Mouse (Mus musculus) lung, postnatal 0 days (tissue): ENCODE results near the gene Amer2. TPM values are rescaled to one million over a fixed set of nuclear protein-coding genes. Genes with fewer than 3 reads are reported as not detected.
A peak's percentile ranks its signal among the peaks of the same experiment; 100 is the strongest.

ENCODE experiments used
- ATAC-seq: fragments of 200-750 bp; cut with Nextera tagmentation; 2 replicates; pipeline ENCODE4 v1.8.0; 2017; ENCODE audit warnings: moderate library complexity
- DNase-seq: peaks from one replicate; pipeline ENCODE4 v3.0.0-alpha.2; 2016; ENCODE audit warnings: low spot score
- H3K27ac ChIP-seq: fragments of 300-500 bp; sonication (generic); 2 replicates; pipeline ENCODE4 v1.5.1; 2014; ENCODE audit warnings: antibody characterized with exemption, mild to moderate bottlenecking, low read length, mixed read lengths
- H3K27me3 ChIP-seq: fragments of 300-500 bp; sonication (generic); replicated peaks from 2 replicates; pipeline ENCODE4 v1.6.1; 2014; ENCODE audit warnings: low read length, mixed read lengths; ENCODE audit not compliant: insufficient read depth
- H3K36me3 ChIP-seq: fragments of 300-500 bp; sonication (generic); 2 replicates; pipeline ENCODE4 v1.6.1; 2014; ENCODE audit warnings: low read length, mixed read lengths; ENCODE audit not compliant: insufficient read depth
- H3K4me1 ChIP-seq: fragments of 300-500 bp; sonication (generic); 2 replicates; pipeline ENCODE4 v1.6.1; 2014; ENCODE audit warnings: antibody characterized with exemption, low read depth, low read length, mixed read lengths; ENCODE audit not compliant: insufficient read depth
- H3K4me2 ChIP-seq: fragments of 300-500 bp; sonication (generic); replicated peaks from 2 replicates; pipeline ENCODE4 v1.6.1; 2014; ENCODE audit warnings: low read depth, mild to moderate bottlenecking, low read length, moderate library complexity, mixed read lengths
- H3K4me3 ChIP-seq: fragments of 300-500 bp; sonication (generic); 2 replicates; pipeline ENCODE4 v1.5.1; 2014; ENCODE audit warnings: low read depth, low read length
- H3K9ac ChIP-seq: fragments of 300-500 bp; sonication (generic); replicated peaks from 2 replicates; pipeline ENCODE4 v1.6.1; 2014; ENCODE audit warnings: low read depth, mild to moderate bottlenecking
- H3K9me3 ChIP-seq: fragments of 300-500 bp; sonication (generic); 2 replicates; pipeline ENCODE4 v1.6.1; 2016; ENCODE audit warnings: low read length, mixed read lengths
- CTCF ChIP-seq: IDR thresholded peaks from 2 replicates; pipeline ENCODE4 v1.5.1; 2016; ENCODE audit warnings: antibody characterized with exemption, mild to moderate bottlenecking
- EP300 ChIP-seq: IDR thresholded peaks from 2 replicates; pipeline ENCODE4 v1.6.1; 2016; ENCODE audit warnings: antibody characterized with exemption, mild to moderate bottlenecking, control low read depth
- WGBS: fragments of 180-500 bp; shearing (Covaris S2); extraction: QIAGEN DNeasy Blood & Tissue Kit; methylation state at CpG from one replicate; pipeline ENCODE4 v1.1.7; 2014; 5-methylcytosine and 5-hydroxymethylcytosine counted together
- polyA plus RNA-seq: library from polyadenylated mRNA; unstranded; fragments of >200 nt; fragmentation: Nextera tagmentation; extraction: Ambion mirVana; gene quantifications from 2 replicates; pipeline ENCODE4 v1.2.1, GENCODE M21; 2015

Amer2 gene
- polyA plus RNA-seq, 1 experiment from 2014 or later: 0.17 TPM

GRCm38 (mm10) chr14:60378566-60379322 lies 5.7 kb downstream of the Amer2 start:
- H3K9ac ChIP-seq: 0 out of 2 replicates have a peak overlapping the region, but pooled peaks have one; percentile 8
- H3K4me2 ChIP-seq: peak overlapping the region; percentile 90
- peak; percentile 83 for ATAC-seq
- peak; percentile 44 for DNase-seq
- peaks cover 24% of the 10 kb centered on the region for H3K27me3 ChIP-seq
- H3K9me3 ChIP-seq: no peaks in the 10 kb centered on the region
- H3K4me1 ChIP-seq: 0 out of 2 replicates have a peak, but pooled peaks cover 3% of the 10 kb centered on the region
- H3K36me3 ChIP-seq: no peaks in the 10 kb centered on the region
- H3K27ac ChIP-seq: no peak overlapping the region
- no peak for TF ChIP-seq EP300
- no peak for TF ChIP-seq CTCF
- peak overlapping the region; percentile 50 for H3K4me3 ChIP-seq
- WGBS: under 1% methylated on average over 53 of the region's 77 CpGs

- peak overlapping the region; percentile 50; the same call in 1 of the 2 replicates for H3K4me3 ChIP-seq
- DNase-seq (no peak), ATAC-seq (no peak)
- H3K9me3 ChIP-seq: no peaks in the 10 kb centered on the region
- no peak overlapping the region for H3K27ac ChIP-seq
- WGBS: 56% methylated on average over 20 of the region's 20 CpGs
- H3K27me3 ChIP-seq: peaks cover 24% of the 10 kb centered on the region
- H3K36me3 ChIP-seq: no peaks in the 10 kb centered on the region
- H3K4me1 ChIP-seq: 0 out of 2 replicates have a peak, but pooled peaks cover 3% of the 10 kb centered on the region
- H3K4me2 ChIP-seq: peak overlapping the region; percentile 90
- TF ChIP-seq CTCF: no peak
- TF ChIP-seq EP300: no peak
- no peak overlapping the region for H3K9ac ChIP-seq
Observed at GRCm38 (mm10) chr14:60379323-60379957, 6.4 kb downstream of the Amer2 start.

- no peak overlapping the region for H3K9ac ChIP-seq
- TF ChIP-seq CTCF: no peak
- no peak for TF ChIP-seq EP300
- DNase-seq (no peak), ATAC-seq (no peak)
- H3K9me3 ChIP-seq: no peaks in the 10 kb centered on the region
- 0 out of 2 replicates have a peak, but pooled peaks cover 3% of the 10 kb centered on the region for H3K4me1 ChIP-seq
- H3K4me3 ChIP-seq: no peak overlapping the region
- 96% methylated on average over 8 of the region's 8 CpGs for WGBS
- H3K27ac ChIP-seq: no peak overlapping the region
- no peaks in the 10 kb centered on the region for H3K36me3 ChIP-seq
- peaks cover 24% of the 10 kb centered on the region for H3K27me3 ChIP-seq
- no peak overlapping the region for H3K4me2 ChIP-seq
Observed at GRCm38 (mm10) chr14:60379958-60380330, 6.9 kb downstream of the Amer2 start.

- 74% methylated on average over 4 of the region's 4 CpGs for WGBS
- Histone ChIP-seq H3K9ac (no peak overlapping the region), H3K4me1 (0 out of 2 replicates have a peak, but pooled peaks cover 3% of the 10 kb centered on the region), H3K36me3 (no peaks in the 10 kb centered on the region), H3K4me3 (no peak overlapping the region), H3K4me2 (no peak overlapping the region), H3K27ac (no peak overlapping the region), H3K27me3 (peaks cover 24% of the 10 kb centered on the region), H3K9me3 (no peaks in the 10 kb centered on the region)
- DNase-seq (no peak), ATAC-seq (no peak)
- TF ChIP-seq EP300: no peak
- TF ChIP-seq CTCF: no peak
Observed at GRCm38 (mm10) chr14:60381671-60382070, 8.6 kb downstream of the Amer2 start.

GRCm38 (mm10) chr14:60383816-60384215 lies 10.8 kb downstream of the Amer2 start:
- 76% methylated on average over 7 of the region's 7 CpGs for WGBS
- no peaks in the 10 kb centered on the region for H3K36me3 ChIP-seq
- no peaks in the 10 kb centered on the region for H3K4me1 ChIP-seq
- TF ChIP-seq CTCF (no peak), EP300 (no peak)
- H3K27ac ChIP-seq: no peak overlapping the region
- ATAC-seq (no peak), DNase-seq (no peak)
- no peak overlapping the region for H3K9ac ChIP-seq
- no peak overlapping the region for H3K4me2 ChIP-seq
- H3K4me3 ChIP-seq: no peak overlapping the region
- no peaks in the 10 kb centered on the region for H3K9me3 ChIP-seq
- H3K27me3 ChIP-seq: peaks cover 12% of the 10 kb centered on the region; the same call in 1 of the 2 replicates

GRCm38 (mm10) chr14:60384269-60384668 lies 11.2 kb downstream of the Amer2 start:
- TF ChIP-seq CTCF: no peak
- TF ChIP-seq EP300: no peak
- ATAC-seq (no peak), DNase-seq (no peak)
- no peak overlapping the region for H3K27ac ChIP-seq
- H3K4me3 ChIP-seq: no peak overlapping the region
- H3K9ac ChIP-seq: no peak overlapping the region
- H3K27me3 ChIP-seq: peaks cover 8% of the 10 kb centered on the region; the same call in 1 of the 2 replicates
- H3K9me3 ChIP-seq: no peaks in the 10 kb centered on the region
- 84% methylated on average over 7 of the region's 7 CpGs for WGBS
- H3K4me2 ChIP-seq: no peak overlapping the region
- no peaks in the 10 kb centered on the region for H3K36me3 ChIP-seq
- no peaks in the 10 kb centered on the region for H3K4me1 ChIP-seq
